Mouse (Mus musculus) heart, embryonic 14.5 days (tissue): ENCODE measurements around the gene Chd9. TPM values are rescaled to one million over a fixed set of nuclear protein-coding genes. Genes with fewer than 3 reads are reported as not detected.

Experiments used
- ATAC-seq: fragments of 200-750 bp; cut with Nextera tagmentation; 2 replicates; pipeline ENCODE4 v1.8.0; 2017; ENCODE audit warnings: low read depth, moderate TSS enrichment; ENCODE audit not compliant: insufficient number of reproducible peaks, insufficient read depth, low FRiP score
- H3K27ac ChIP-seq, 2 experiments: fragments of 200-500 bp in 1 of 2; fragments of 300-500 bp in 1 of 2; sonication (generic) in 1 of 2; replicated peaks in 1 of 2; 2 replicates each; pipeline ENCODE4 v1.5.1; 2012 to 2014; ENCODE audit warnings: low read depth in 2 of 2, low read length in 2 of 2, control low read depth in 1 of 2, mild to moderate bottlenecking in 1 of 2, mixed read lengths in 1 of 2; ENCODE audit not compliant: control insufficient read depth in 1 of 2, insufficient read depth in 1 of 2
- H3K27me3 ChIP-seq: fragments of 300-500 bp; sonication (generic); 2 replicates; pipeline ENCODE4 v1.6.1; 2014; ENCODE audit warnings: mild to moderate bottlenecking, low read length, control low read depth; ENCODE audit not compliant: control insufficient read depth, insufficient read depth
- H3K36me3 ChIP-seq: fragments of 300-500 bp; sonication (generic); 2 replicates; pipeline ENCODE4 v1.6.1; 2014; ENCODE audit warnings: mild to moderate bottlenecking, control low read depth, low read length, mixed read lengths; ENCODE audit not compliant: control insufficient read depth, insufficient read depth
- H3K4me1 ChIP-seq, 2 experiments: fragments of 200-500 bp in 1 of 2; fragments of 300-500 bp in 1 of 2; sonication (generic) in 1 of 2; 2 replicates each; pipeline ENCODE4 v1.6.1; 2012 to 2014; ENCODE audit warnings: low read length in 2 of 2, control low read depth in 1 of 2, mixed read lengths in 1 of 2; ENCODE audit not compliant: control insufficient read depth in 2 of 2, insufficient read depth in 2 of 2
- H3K4me2 ChIP-seq: fragments of 300-500 bp; sonication (generic); 2 replicates; pipeline ENCODE4 v1.6.1; 2014; ENCODE audit warnings: mild to moderate bottlenecking, low read length
- H3K4me3 ChIP-seq, 2 experiments: fragments of 200-500 bp in 1 of 2; fragments of 300-500 bp in 1 of 2; sonication (generic) in 1 of 2; 2 replicates each; pipeline ENCODE4 v1.5.1; 2012 to 2014; ENCODE audit warnings: low read length in 2 of 2, mild to moderate bottlenecking in 2 of 2, control low read depth in 1 of 2, low read depth in 1 of 2, moderate library complexity in 1 of 2; ENCODE audit not compliant: control insufficient read depth in 1 of 2, insufficient read depth in 1 of 2
- H3K9ac ChIP-seq: fragments of 300-500 bp; sonication (generic); 2 replicates; pipeline ENCODE4 v1.6.1; 2014; ENCODE audit warnings: mild to moderate bottlenecking, low read length
- H3K9me3 ChIP-seq: fragments of 300-500 bp; sonication (generic); 2 replicates; pipeline ENCODE4 v1.6.1; 2016; ENCODE audit warnings: low read length, control low read depth; ENCODE audit not compliant: control insufficient read depth
- WGBS: fragments of 180-500 bp; shearing (Covaris S2); extraction: QIAGEN DNeasy Blood & Tissue Kit; methylation state at CpG from one replicate; pipeline ENCODE4 v1.1.7; 2014; 5-methylcytosine and 5-hydroxymethylcytosine counted together
- microRNA-seq: library from miRNA; unstranded; fragments of <30 nt; microRNA quantifications from one replicate; pipeline ENCODE4, GENCODE M21; 2016
- polyA plus RNA-seq: library from polyadenylated mRNA; unstranded; fragments of >200 nt; fragmentation: Nextera tagmentation; extraction: Ambion mirVana; gene quantifications from 2 replicates; pipeline ENCODE4 v1.2.1, GENCODE M21; 2014

The Chd9 gene
- polyA plus RNA-seq, 1 experiment from 2014 or later = 57.0 TPM

DNA sequence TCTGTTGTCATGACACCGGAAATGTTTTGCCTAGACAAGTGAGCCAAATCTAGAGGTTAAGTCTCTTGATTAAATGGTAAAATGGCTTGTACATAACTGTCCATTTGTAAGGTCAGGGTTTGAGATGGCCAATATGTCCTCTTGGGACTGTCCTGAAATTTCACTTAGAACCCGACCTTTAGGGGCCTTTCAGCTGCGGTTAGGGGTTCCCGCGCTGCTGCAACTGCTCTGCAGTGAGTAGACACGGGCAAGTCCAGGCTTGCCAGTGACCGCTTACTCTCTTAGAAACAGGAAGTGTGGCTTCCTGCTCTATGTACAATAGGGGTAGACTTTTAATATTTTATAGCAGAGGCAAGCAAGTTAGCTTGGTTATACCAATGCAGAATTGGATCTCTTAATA lies 253.8 kb downstream of the Chd9 start:
- H3K36me3 ChIP-seq = peaks cover 70% of the 10 kb centered on the region
- no peak overlapping the region for H3K4me2 ChIP-seq
- WGBS = 67% methylated on average over 7 of the region's 7 CpGs

DNA sequence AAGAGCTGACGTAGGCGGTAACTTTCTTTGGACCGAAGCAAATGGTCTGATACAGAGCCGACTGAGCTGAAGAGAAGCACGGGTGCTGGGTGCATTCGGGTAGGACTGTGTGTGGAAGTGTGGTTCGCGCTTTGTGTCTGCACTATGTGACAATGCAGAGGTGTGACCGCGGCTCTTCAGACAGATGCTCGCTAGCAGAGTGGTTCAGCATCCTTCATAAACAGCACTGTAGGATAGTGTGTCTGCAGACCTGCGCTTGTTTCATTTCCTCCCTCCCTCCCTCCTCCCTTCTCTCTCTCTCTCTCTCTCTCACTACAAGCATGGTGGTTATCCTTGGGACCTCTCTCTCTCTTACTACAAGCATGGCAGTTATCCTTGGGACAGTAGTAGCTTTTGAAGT lies 254.3 kb downstream of the Chd9 start:
- Histone ChIP-seq H3K36me3 (peaks cover 70% of the 10 kb centered on the region), H3K4me1 (peaks cover 0 to 4% of the 10 kb centered on the region in 2 experiments; a peak in 1 of 4 replicates), H3K4me2 (no peak overlapping the region), H3K4me3 (no peak overlapping the region), H3K27me3 (no peaks in the 10 kb centered on the region), H3K27ac (no peak overlapping the region), H3K9me3 (no peaks in the 10 kb centered on the region), H3K9ac (no peak overlapping the region)
- no peak for ATAC-seq
- 86% methylated on average over 12 of the region's 12 CpGs for WGBS

More for the DNA sequence above, 253.8 kb downstream of the Chd9 start:
- no peak overlapping the region for H3K9ac ChIP-seq
- no peak for ATAC-seq
- H3K9me3 ChIP-seq = no peaks in the 10 kb centered on the region
- no peak overlapping the region for H3K27ac ChIP-seq
- H3K4me1 ChIP-seq = peaks cover 0 to 4% of the 10 kb centered on the region in 2 experiments; a peak in 1 of 4 replicates
- H3K4me3 ChIP-seq = no peak overlapping the region
- H3K27me3 ChIP-seq = no peaks in the 10 kb centered on the region

DNA sequence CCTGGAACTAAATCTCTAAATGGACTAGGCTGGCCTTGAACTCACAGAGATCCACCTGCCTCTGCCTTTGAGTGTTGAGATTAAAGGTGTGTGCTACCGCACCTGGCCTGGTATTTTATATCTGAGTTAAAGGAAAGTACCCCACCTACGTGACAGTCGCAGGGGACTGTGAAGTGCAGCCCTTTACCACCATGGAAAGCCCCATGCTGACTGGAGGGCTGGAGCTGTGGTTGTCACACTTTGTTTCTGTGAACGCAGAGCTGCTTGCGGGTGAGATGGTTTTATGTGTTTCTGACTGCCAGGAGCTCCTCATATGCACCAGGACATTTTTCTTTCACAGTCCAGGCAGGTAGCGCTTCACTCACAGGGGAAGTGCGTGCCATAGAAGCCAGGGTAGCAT lies 260.3 kb downstream of the Chd9 start:
- H3K4me1 ChIP-seq = no peaks in the 10 kb centered on the region
- H3K4me2 ChIP-seq = no peak overlapping the region
- H3K36me3 ChIP-seq = peaks cover 90% of the 10 kb centered on the region
- WGBS = 87% methylated on average over 7 of the region's 7 CpGs
- H3K9ac ChIP-seq = no peak overlapping the region
- ATAC-seq = no peak
- no peak overlapping the region for H3K27ac ChIP-seq
- H3K4me3 ChIP-seq = no peak overlapping the region
- H3K27me3 ChIP-seq = no peaks in the 10 kb centered on the region
- H3K9me3 ChIP-seq = no peaks in the 10 kb centered on the region

DNA sequence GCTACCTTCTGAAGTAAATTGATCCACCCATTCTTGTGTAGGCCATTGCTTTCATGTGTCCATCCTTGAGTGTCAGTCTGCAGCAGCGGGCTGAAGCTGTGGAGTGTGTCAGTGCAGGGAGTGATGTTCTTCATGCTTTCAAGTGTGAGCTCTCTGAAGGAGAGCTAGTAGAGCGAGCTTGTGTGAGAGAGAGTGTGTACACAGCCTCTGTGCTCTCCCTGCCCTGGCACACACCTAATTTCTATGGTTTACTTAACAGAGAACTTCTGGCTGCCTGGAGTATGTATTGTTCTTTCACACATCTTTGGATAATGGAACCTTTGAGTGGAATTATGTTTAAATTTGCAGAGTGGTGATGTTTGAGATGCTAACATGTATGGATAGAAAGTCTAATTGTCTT lies 261.4 kb downstream of the Chd9 start:
- 94% methylated on average over 2 of the region's 2 CpGs for WGBS
- peaks cover 81% of the 10 kb centered on the region for H3K36me3 ChIP-seq
- ATAC-seq = no peak
- no peak overlapping the region for H3K9ac ChIP-seq
- no peaks in the 10 kb centered on the region for H3K27me3 ChIP-seq
- no peaks in the 10 kb centered on the region for H3K9me3 ChIP-seq
- H3K4me3 ChIP-seq = no peak overlapping the region
- no peak overlapping the region for H3K27ac ChIP-seq
- no peak overlapping the region for H3K4me2 ChIP-seq
- no peaks in the 10 kb centered on the region for H3K4me1 ChIP-seq

DNA sequence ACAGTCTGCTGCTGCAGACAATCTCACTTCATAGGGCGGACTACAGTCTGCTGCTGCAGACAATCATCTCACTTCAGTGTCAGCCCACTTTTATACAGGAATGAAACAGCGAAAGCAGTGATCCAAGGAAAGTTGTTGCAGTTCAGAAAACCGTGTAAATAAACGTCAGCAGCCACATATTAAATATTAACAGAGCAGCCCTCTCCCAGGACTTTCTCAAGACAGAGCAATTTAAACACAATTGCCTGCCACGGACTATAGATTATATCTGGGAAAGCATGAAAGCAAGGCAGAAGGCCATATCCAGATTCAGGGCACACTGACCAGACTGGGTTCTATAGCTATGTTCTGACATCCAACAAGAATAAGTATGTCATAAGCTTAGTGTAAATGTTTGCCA lies 266.0 kb downstream of the Chd9 start:
- Histone ChIP-seq H3K36me3 (peaks cover 77% of the 10 kb centered on the region), H3K27ac (no peak overlapping the region), H3K27me3 (no peaks in the 10 kb centered on the region), H3K4me1 (no peaks in the 10 kb centered on the region; a peak in 1 of 4 replicates), H3K4me3 (no peak overlapping the region), H3K4me2 (no peak overlapping the region), H3K9ac (no peak overlapping the region), H3K9me3 (no peaks in the 10 kb centered on the region)
- 88% methylated on average over 5 of the region's 5 CpGs for WGBS
- ATAC-seq = no peak

DNA sequence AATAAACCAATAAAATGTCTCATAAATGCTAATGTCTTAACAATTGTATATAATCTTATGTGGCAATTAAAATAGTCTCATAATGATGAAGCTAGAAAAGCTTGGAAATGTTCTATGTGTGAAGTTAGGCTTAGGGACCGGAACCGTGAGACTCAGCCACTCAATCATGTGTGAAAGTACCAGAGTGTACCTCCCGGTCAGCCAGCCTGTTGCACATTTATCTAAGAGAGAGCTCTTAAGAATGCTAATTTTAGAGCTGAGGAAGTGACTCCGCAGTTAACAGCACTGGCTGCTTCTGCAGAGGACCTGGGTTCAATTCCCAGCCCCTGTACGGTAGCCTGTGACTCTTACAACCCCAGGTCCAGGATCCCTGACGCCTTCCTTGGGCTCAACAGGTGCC lies 270.0 kb downstream of the Chd9 start:
- WGBS = 46% methylated on average over 6 of the region's 6 CpGs
- H3K4me3 ChIP-seq = no peak overlapping the region
- H3K4me1 ChIP-seq = no peaks in the 10 kb centered on the region; a peak in 1 of 4 replicates
- no peak overlapping the region for H3K9ac ChIP-seq
- no peaks in the 10 kb centered on the region for H3K9me3 ChIP-seq
- ATAC-seq = no peak
- H3K27me3 ChIP-seq = no peaks in the 10 kb centered on the region
- 0 out of 4 replicates have a peak overlapping the region, but pooled peaks of 1 of the 2 experiments have one; percentile 8 for H3K27ac ChIP-seq
- H3K36me3 ChIP-seq = peaks cover 67% of the 10 kb centered on the region
- no peak overlapping the region for H3K4me2 ChIP-seq

Small RNA genes within 50 kb of the gene (microRNA-seq; reads per million reads assigned to microRNA genes)
- gene Gm44382 = not detected

Other genes with a start within 250 kb of the Chd9 start
- gene Gm19935, start 11.0 kb upstream of the Chd9 start, polyA plus RNA-seq = 0.20 TPM in 1 of 2 replicates, not detected in the other
- gene Rbl2, start 241.7 kb downstream of the Chd9 start, polyA plus RNA-seq = 21.1 and 22.6 TPM in 2 replicates